Mouse (Mus musculus) liver, embryonic 16.5 days (tissue): ENCODE measurements around the gene Acsbg1. TPM values are rescaled to one million over a fixed set of nuclear protein-coding genes. Genes with fewer than 3 reads are reported as not detected.
"Not testable (repeated sequence)": the region's sequence is repeated elsewhere in the genome, so short reads cannot be mapped to it uniquely, and the experiment has no call there.

Experiments used
- ATAC-seq: fragments of 200-750 bp; cut with Nextera tagmentation; 2 replicates; pipeline ENCODE4 v1.8.0; 2017; ENCODE audit warnings: low read depth, mild to moderate bottlenecking, moderate number of reproducible peaks, moderate library complexity
- H3K27ac ChIP-seq: fragments of 300-500 bp; sonication (generic); 2 replicates; pipeline ENCODE4 v1.5.1; 2014; ENCODE audit warnings: mild to moderate bottlenecking, low read length
- H3K27me3 ChIP-seq: fragments of 300-500 bp; sonication (generic); 2 replicates; pipeline ENCODE4 v1.6.1; 2014; ENCODE audit warnings: low read depth, low read length, mixed read lengths; ENCODE audit not compliant: control insufficient read depth, insufficient read depth
- H3K36me3 ChIP-seq: fragments of 300-500 bp; sonication (generic); 2 replicates; pipeline ENCODE4 v1.6.1; 2014; ENCODE audit warnings: mild to moderate bottlenecking; ENCODE audit not compliant: control insufficient read depth, insufficient read depth
- H3K4me1 ChIP-seq: fragments of 300-500 bp; sonication (generic); 2 replicates; pipeline ENCODE4 v1.6.1; 2014; ENCODE audit warnings: low read depth, low read length, mixed read lengths; ENCODE audit not compliant: control insufficient read depth
- H3K4me2 ChIP-seq: fragments of 300-500 bp; sonication (generic); 2 replicates; pipeline ENCODE4 v1.6.1; 2014; ENCODE audit warnings: low read depth, low read length, mixed read lengths
- H3K4me3 ChIP-seq: fragments of 300-500 bp; sonication (generic); 2 replicates; pipeline ENCODE4 v1.5.1; 2014; ENCODE audit warnings: low read depth, mild to moderate bottlenecking, low read length
- H3K9ac ChIP-seq: fragments of 300-500 bp; sonication (generic); 2 replicates; pipeline ENCODE4 v1.6.1; 2014; ENCODE audit warnings: low read depth, low read length
- H3K9me3 ChIP-seq: fragments of 300-500 bp; sonication (generic); replicated peaks from 2 replicates; pipeline ENCODE4 v1.6.1; 2016; ENCODE audit warnings: low read length; ENCODE audit not compliant: control insufficient read depth
- whole genome bisulfite sequencing: fragments of 180-500 bp; shearing (Covaris S2); extraction: QIAGEN DNeasy Blood & Tissue Kit; methylation state at CpG from one replicate; pipeline ENCODE4 v1.1.7; 2014; ENCODE audit not compliant: insufficient replicate concordance; 5-methylcytosine and 5-hydroxymethylcytosine counted together
- polyA plus RNA-seq: library from polyadenylated mRNA; unstranded; fragments of >200 nt; fragmentation: Nextera tagmentation; extraction: Ambion mirVana; gene quantifications from 2 replicates; pipeline ENCODE4 v1.2.1, GENCODE M21; 2015

Acsbg1 gene
- polyA plus RNA-seq, 1 experiment from 2014 or later, result 0.24 TPM

- H3K9me3 ChIP-seq, result no peaks in the 10 kb centered on the region
- WGBS, result 37% methylated on average over 13 of the region's 13 CpGs
- peak; percentile 27; the same call in 1 of the 2 replicates for ATAC-seq
Observed at GRCm38 (mm10) chr9:54614182-54614850, 47.4 kb downstream of the Acsbg1 start.

DNA sequence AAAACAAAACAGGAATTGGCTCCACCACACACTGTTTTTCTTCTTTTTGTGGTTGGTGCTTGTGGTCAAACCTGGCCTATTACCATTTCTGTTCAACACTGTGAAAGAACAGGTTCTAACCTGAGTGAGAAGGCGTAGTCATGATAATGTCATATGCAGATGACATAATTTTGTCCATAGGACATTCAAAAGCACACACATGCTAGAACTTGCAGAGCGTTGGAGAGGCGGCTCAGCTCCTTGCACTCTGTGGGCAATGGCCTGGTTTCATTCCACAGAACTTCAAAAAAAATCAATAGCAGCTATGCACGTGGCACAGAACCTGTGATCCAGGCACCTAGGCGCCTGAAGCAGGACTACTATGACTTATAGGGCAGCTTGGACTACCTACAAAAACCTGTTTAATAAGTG, 48.9 kb downstream of the Acsbg1 start:
- no peaks in the 10 kb centered on the region for H3K9me3 ChIP-seq
- H3K4me1 ChIP-seq, result peaks cover 5% of the 10 kb centered on the region; the same call in 1 of the 2 replicates
- H3K27ac ChIP-seq, result no peak overlapping the region
- H3K27me3 ChIP-seq, result no peaks in the 10 kb centered on the region
- no peak overlapping the region for H3K4me2 ChIP-seq
- H3K4me3 ChIP-seq, result no peak overlapping the region
- H3K36me3 ChIP-seq, result no peaks in the 10 kb centered on the region
- 64% methylated on average over 5 of the region's 5 CpGs for WGBS
- ATAC-seq, result no peak
- no peak overlapping the region for H3K9ac ChIP-seq

More at GRCm38 (mm10) chr9:54614182-54614850, 47.4 kb downstream of the Acsbg1 start:
- Histone ChIP-seq H3K4me2 (no peak overlapping the region), H3K27ac (no peak overlapping the region), H3K9ac (no peak overlapping the region), H3K27me3 (no peaks in the 10 kb centered on the region), H3K4me1 (peaks cover 5% of the 10 kb centered on the region; the same call in 1 of the 2 replicates), H3K4me3 (no peak overlapping the region), H3K36me3 (no peaks in the 10 kb centered on the region)

- Histone ChIP-seq H3K4me3 (no peak overlapping the region), H3K4me2 (no peak overlapping the region), H3K4me1 (no peaks in the 10 kb centered on the region), H3K36me3 (peaks cover 14% of the 10 kb centered on the region), H3K9me3 (no peaks in the 10 kb centered on the region), H3K27me3 (no peaks in the 10 kb centered on the region), H3K27ac (no peak overlapping the region), H3K9ac (no peak overlapping the region)
- no peak for ATAC-seq
- WGBS, result 53% methylated on average over 4 of the region's 4 CpGs
Observed at GRCm38 (mm10) chr9:54604886-54605285, 56.8 kb downstream of the Acsbg1 start.

- H3K4me2 ChIP-seq, result no peak overlapping the region
- no peaks in the 10 kb centered on the region for H3K4me1 ChIP-seq
- no peak overlapping the region for H3K27ac ChIP-seq
- H3K36me3 ChIP-seq, result peaks cover 17% of the 10 kb centered on the region
- H3K4me3 ChIP-seq, result no peak overlapping the region
- no peak for ATAC-seq
- 73% methylated on average over 5 of the region's 5 CpGs for WGBS
- H3K9me3 ChIP-seq, result no peaks in the 10 kb centered on the region
- no peaks in the 10 kb centered on the region for H3K27me3 ChIP-seq
- H3K9ac ChIP-seq, result no peak overlapping the region
Observed at GRCm38 (mm10) chr9:54604131-54604654, 57.5 kb downstream of the Acsbg1 start.

DNA sequence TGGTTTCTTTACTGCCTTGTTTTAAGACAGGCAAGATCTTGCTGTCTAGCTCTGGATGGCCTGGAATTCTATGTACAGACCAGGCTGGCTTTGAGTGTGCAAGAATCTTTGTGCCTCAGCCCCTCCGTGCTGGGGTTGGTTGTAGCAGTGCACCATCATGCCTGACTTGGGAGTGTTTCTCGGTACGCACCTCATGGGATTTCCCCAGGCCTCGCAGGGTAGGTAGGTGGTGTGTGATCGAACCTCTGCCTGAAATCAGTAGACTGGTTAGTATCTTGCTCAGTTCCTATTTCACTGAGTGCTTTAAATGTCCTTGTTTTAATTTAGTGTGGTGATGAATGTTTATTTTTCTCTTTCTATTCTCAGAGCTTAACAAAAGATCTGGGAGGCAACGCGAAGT, 58.8 kb downstream of the Acsbg1 start:
- H3K4me1 ChIP-seq, result no peaks in the 10 kb centered on the region
- 79% methylated on average over 7 of the region's 7 CpGs for WGBS

GRCm38 (mm10) chr9:54602386-54602785, 59.3 kb downstream of the Acsbg1 start:
- H3K27me3 ChIP-seq, result no peaks in the 10 kb centered on the region
- no peak overlapping the region for H3K9ac ChIP-seq
- 85% methylated on average over 2 of the region's 2 CpGs for WGBS
- H3K36me3 ChIP-seq, result peaks cover 23% of the 10 kb centered on the region
- no peak overlapping the region for H3K4me3 ChIP-seq
- H3K27ac ChIP-seq, result no peak overlapping the region
- no peaks in the 10 kb centered on the region for H3K4me1 ChIP-seq
- no peak for ATAC-seq
- no peak overlapping the region for H3K4me2 ChIP-seq
- no peaks in the 10 kb centered on the region for H3K9me3 ChIP-seq

More for the DNA sequence above, 58.8 kb downstream of the Acsbg1 start:
- no peak overlapping the region for H3K27ac ChIP-seq
- H3K4me3 ChIP-seq, result no peak overlapping the region
- no peaks in the 10 kb centered on the region for H3K9me3 ChIP-seq
- H3K36me3 ChIP-seq, result peaks cover 23% of the 10 kb centered on the region
- no peak for ATAC-seq
- H3K4me2 ChIP-seq, result no peak overlapping the region
- no peaks in the 10 kb centered on the region for H3K27me3 ChIP-seq
- no peak overlapping the region for H3K9ac ChIP-seq

DNA sequence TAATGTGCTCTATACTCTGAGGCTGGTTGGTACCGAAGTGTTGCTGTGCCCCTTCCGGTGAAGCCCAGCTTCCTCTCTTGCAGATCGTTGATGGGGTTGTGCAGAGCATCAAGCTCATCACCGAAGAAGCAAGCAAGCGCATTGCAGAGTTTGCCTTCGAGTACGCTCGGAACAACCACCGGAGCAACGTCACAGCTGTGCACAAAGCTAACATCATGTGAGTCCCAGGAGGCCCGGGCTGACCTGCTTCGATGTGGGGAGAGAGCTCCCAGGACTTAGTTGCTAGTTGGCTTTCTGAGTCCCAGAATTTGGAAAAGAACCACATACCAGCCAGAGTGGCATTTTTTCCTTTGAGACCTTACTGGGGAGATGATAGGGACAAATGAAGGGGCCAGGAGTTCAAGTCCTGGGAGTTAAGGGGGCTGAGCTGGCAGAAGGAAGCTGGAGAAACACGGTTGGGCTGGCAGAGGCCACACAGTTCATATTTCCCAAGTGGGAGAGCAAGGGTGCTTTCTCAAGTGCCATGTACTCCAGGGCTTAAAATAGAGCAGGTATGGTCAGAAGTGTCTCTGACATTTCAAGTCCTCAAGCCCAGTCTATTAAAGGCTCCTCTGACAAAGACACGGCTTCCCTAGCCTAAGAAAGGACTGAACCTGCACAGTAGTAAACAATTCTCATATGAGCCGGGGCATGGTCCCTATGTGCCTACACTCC, 64.8 kb downstream of the Acsbg1 start:
- WGBS, result 86% methylated on average over 15 of the region's 15 CpGs

DNA sequence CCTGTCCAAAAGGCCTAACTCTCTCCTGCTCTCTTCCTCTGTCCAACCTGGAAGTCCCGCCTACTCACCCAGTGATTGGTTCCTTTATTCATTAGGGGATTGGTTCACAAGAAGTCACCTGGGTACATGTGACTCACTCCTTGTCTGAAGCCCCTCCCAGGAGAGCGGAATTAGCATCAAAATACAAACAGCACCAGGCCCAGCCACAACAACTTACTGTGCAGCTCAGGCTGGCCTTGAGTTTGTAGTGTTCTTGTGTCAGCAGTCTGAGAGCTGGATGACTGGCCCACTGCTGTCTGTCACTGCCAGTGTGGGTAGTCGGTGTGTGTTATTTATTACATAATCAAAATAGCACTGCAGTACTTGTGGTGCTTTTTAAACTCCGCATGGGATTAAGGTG, 68.0 kb downstream of the Acsbg1 start:
- not testable (repeated sequence) for ATAC-seq, H3K9me3 ChIP-seq, H3K27me3 ChIP-seq, H3K4me2 ChIP-seq, H3K4me1 ChIP-seq, H3K9ac ChIP-seq, H3K27ac ChIP-seq, H3K4me3 ChIP-seq
- H3K36me3 ChIP-seq, result peaks cover 27% of the 10 kb centered on the region
- 74% methylated on average over 4 of the region's 4 CpGs for WGBS

More for the DNA sequence above, 64.8 kb downstream of the Acsbg1 start:
- Histone ChIP-seq H3K4me3 (no peak overlapping the region), H3K4me2 (no peak overlapping the region), H3K9me3 (no peaks in the 10 kb centered on the region), H3K36me3 (peaks cover 32% of the 10 kb centered on the region), H3K27me3 (no peaks in the 10 kb centered on the region), H3K9ac (no peak overlapping the region), H3K27ac (no peak overlapping the region), H3K4me1 (no peaks in the 10 kb centered on the region)
- ATAC-seq, result no peak

DNA sequence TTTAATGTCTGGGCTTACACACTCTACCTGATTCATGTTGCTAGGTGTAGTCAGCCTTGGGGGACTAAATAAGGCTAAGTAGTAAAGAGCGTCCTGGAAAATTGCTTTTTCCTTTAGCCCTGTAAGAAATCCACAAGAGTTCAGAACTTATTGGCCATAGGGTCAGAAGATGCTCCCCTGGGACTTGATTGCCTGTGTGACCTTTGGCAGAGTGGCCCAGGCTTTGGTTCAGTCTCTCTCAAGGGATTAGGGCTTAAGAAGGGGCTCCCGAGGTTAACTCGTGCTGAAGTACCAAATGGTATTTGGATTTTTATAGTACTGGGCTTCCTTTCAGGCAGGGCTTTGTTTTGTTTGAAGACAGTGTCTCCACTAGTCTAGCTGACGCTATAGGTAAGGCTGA, 73.8 kb downstream of the Acsbg1 start:
- 69% methylated on average over 4 of the region's 4 CpGs for WGBS
- no peak for ATAC-seq
- Histone ChIP-seq H3K4me3 (peak overlapping the region; percentile 91; the same call in 1 of the 2 replicates), H3K4me1 (peaks cover 17% of the 10 kb centered on the region), H3K27me3 (no peaks in the 10 kb centered on the region), H3K4me2 (peak overlapping the region; percentile 94), H3K27ac (no peak overlapping the region), H3K9ac (no peak overlapping the region), H3K9me3 (no peaks in the 10 kb centered on the region), H3K36me3 (peaks cover 6% of the 10 kb centered on the region; the same call in 1 of the 2 replicates)
